Mouse (Mus musculus): ENCODE data around the gene Ccdc169.
"Not testable (repeated sequence)": the region's sequence is repeated elsewhere in the genome, so short reads cannot be mapped to it uniquely, and the experiment has no call there.

The Ccdc169 gene

GRCm38 (mm10) chr3:55195581-55196327 is 58.6 kb downstream of the Ccdc169 start:
- DNase-seq (ENCODE audit: extremely low spot score, low spot score): no peak

- no peak for DNase-seq (ENCODE audit: extremely low spot score, low spot score)
Observed at GRCm38 (mm10) chr3:55196328-55196710, 59.2 kb downstream of the Ccdc169 start.

GRCm38 (mm10) chr3:55203621-55204020 is 66.5 kb downstream of the Ccdc169 start:
- DNase-seq (ENCODE audit: extremely low spot score, low spot score): not testable (repeated sequence)

- DNase-seq (ENCODE audit: extremely low spot score, low spot score): no peak
Observed at GRCm38 (mm10) chr3:55206413-55206812, 69.3 kb downstream of the Ccdc169 start.

- no peak for DNase-seq (ENCODE audit: extremely low spot score, low spot score)
Observed at GRCm38 (mm10) chr3:55207665-55208064, 70.5 kb downstream of the Ccdc169 start.

- no peak for DNase-seq (ENCODE audit: extremely low spot score, low spot score)
Observed at GRCm38 (mm10) chr3:55212254-55212653, 75.1 kb downstream of the Ccdc169 start.

- no peak for DNase-seq (ENCODE audit: extremely low spot score, low spot score)
Observed at GRCm38 (mm10) chr3:55213785-55214184, 76.6 kb downstream of the Ccdc169 start.

GRCm38 (mm10) chr3:55214413-55214812 is 77.3 kb downstream of the Ccdc169 start:
- DNase-seq (ENCODE audit: extremely low spot score, low spot score): no peak

GRCm38 (mm10) chr3:55222502-55222901 is 85.4 kb downstream of the Ccdc169 start:
- DNase-seq (ENCODE audit: extremely low spot score, low spot score): no peak

Measured in neural tube, embryonic 10.5 days (tissue).